Mouse (Mus musculus): ENCODE measurements around the gene Rbfox2.

The Rbfox2 gene

DNA sequence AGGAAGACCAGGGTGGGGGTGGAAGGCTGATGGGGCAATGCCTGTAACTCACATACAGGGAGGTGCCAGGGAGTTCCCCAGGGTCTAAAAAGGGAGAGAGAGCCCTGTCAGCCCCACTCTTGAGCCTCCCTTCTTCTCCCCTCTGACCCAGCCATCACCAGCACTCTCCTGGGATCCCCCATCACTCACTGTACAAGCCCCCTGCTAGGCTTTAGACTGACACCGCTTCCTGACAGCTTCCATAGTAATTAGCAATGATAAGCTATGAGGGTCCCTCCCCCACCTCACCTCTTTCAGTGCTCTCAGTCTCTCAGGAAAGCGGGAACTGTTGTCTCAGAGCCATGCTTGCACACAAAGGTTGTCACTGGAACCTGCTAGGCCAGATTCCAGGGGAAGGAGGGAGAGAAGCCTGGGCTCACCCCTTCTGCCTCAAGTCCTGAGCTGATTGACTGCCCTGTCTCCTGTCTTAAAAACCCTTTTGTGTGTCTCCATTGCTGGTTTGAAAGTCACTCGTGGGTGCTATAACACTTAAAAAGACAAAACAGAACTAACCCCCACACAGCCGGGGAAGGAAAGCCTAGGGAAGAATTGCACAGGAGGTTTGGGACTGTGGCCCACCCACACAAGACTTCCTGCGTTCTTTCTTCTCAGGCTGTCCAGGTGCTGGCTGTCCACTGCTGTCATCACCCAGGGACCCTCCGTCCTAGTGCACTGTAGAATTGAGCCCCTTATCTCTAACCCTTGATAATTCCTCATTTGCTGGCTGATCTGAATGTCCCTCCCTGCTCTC is 250.6 kb downstream of the Rbfox2 start:
- peak; percentile 47 for DNase-seq

DNA sequence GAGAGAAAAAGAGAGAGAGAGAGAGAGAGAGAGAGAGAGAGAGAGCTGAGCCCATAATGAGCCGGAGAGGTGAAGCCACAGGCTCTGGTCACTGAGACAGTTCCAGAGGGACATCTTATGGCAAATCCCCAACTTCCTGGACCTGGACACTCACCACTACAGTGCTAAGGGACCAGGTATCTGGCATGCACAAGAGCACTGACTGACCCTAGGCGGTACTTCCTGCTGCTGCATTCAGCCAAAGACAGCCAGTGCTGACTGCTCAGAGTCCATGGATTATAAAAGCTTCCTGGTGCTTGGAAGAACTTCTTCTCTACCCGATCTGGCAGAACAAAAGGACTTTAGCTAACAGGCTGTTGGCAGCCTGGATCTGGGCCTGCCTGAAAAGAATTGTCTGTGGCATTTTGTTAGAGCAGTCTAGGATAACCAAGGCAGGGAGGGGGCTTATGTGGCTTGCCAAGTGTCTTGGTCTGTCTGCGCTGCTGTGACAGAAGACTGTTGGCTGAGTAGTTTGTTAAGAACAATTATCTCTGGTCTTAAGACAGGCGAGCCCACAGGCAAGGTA is 252.1 kb downstream of the Rbfox2 start:
- no peak for DNase-seq

DNA sequence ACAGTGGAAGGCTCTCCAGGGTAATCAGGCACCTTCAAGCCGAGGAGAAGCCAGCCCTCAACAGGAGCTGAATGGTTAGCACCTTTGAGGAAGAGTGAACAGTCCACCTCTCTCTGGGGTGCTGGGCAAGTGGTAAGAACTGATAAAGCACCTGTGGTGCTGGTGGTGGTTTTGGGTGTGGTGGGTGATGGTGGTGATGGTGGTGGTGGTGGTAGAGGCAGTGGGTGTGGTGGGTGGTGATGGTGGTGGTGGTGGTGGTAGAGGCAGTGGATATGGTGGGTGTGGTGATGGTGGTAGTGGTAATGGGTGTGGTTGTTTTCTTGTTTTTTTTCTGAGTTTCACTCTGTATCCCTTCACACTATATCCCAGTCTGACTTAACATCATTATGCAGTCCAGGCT is 253.8 kb downstream of the Rbfox2 start:
- no peak for DNase-seq

DNA sequence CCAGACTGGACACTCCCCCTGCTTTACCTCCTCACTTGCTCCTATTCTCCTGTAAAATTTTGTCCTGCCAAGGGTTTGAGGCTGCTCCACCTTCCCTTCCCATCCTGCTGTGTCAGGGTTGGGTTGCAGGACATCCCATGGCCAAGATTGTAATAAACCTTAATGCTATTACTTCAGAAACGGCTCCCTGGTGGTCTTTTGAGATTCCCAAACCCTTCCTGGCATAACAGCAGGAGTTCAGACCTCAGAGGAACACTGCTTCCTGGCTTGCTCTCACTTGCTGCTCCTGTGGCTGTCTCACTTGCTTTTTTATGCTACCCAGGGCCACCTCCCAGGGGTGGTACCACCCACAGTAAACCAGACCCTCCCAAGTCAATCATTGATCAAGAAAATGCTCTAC is 254.6 kb downstream of the Rbfox2 start:
- DNase-seq, result no peak

DNA sequence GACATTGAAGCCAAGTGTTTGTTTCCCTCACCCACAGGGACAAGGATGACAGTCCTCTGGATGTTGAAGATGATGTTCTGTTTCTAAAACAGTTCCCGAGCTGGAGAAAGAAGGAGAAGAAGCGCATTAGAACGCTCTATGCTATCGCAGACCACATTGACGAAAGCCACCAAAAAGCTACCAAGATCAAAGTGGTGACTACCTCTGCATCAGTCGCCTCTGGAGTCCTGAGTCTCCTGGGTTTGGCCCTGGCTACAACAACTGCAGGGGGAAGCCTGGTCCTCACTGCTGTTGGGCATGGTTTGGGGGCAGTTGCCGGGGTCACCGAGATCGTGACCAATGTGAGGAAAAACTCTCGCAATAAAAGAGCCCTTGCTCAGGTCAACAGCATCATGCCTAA is 256.2 kb downstream of the Rbfox2 start, which contains the start of gene Mb:
TSS of gene Mb (minus strand) at position 101 of the 400 bp plus-strand sequence.
- DNase-seq, result no peak

DNA sequence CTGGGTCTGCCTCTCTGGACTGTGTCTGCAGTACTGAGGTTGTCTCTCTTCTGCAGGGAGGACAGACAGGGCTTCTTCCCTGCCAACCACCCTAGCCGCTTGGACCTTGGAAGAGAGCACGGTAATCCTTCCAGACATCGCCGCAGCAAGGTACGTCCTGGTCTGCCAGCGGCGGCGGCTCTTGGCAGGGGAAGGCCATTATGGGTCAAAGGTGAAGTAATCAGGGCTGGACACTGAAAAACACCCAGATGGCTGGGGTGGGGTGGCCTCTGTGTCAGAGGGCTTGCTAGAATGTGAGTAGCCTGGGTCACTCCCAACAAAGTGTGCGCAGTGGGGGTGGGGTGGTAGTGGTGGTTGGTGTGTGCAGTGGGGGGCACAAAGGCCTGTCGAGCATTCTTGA is 261.2 kb downstream of the Rbfox2 start:
- no peak for DNase-seq

DNA sequence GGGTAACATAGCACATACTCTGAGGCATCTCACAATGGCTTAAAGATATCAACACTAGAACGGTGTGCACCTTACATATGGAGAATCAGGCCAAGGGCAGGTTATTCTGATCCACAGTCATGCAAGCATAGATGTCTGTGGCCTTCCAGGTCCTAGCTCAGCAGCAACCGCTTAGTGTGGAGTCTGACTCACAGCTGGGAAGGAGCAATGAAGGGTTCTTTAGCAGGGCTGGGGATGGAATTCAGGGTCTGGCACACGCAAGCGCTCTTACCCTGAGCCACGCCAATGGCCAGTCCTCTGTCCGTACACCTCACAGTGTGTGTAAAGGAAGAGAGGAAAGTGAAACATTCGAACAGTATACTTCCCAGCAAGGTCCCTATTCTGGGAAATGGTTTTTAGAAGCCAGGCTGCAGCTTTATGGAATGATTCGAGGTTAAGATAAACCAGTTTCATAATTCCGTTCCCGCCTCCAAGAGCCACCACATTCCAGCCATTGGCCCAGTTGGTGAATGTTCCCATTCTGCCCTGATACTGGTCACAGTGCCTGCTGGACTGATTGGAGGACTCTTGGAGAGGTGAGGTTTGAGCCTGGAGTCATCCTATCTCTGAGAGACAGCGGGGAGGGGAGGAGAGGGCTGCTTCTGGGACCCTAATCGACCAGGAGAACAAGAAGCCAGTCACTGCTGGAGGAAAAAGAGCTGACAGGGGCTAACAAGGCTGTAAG is 262.0 kb downstream of the Rbfox2 start, which contains the start of gene Apol6:
TSS of gene Apol6 (plus strand) at position 133 of the 724 bp plus-strand sequence.
- no peak for DNase-seq

DNA sequence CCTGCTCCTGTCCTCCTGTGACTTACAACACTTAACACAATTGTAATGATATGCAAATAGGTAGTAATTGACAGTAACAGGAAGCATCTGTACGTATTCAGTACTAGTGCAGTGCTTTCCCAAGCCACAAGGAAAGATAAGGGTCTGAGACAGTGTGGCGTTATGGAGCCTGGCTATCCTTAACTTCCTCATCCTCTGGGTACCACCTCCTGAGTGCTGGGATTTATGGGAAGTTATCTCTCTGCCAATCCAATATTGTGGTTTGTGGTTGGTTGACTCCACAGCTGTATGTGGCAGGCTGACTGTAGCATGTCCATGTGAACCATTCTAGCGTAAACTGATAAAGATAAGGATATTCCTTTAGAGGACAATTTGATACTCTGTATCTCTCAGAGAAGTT is 266.0 kb downstream of the Rbfox2 start:
- DNase-seq, result no peak

DNA sequence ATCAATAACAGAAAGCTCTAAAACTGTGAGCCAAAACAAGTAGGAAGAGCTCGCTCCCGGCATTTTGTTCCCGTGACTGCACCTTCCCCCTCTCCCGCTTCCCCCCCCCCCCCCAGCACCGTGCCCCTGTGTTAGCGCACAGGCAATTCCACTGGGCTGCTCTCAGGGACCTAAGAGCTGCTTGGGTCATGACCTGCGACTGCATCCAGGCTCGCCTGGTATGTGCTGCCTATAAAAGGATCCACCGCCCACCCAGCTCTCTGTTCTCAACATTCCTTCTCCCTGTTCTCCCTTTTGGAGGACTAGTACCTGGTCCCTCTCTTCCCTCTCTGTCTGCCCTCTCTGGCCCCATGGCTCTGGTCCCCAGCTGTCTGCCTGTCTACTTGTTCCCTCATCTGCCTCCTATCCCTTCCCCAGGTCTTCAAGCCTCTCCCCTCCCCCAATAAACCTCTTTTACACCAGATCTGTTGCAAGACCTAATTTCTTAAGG is 267.5 kb downstream of the Rbfox2 start:
- no peak for DNase-seq

DNA sequence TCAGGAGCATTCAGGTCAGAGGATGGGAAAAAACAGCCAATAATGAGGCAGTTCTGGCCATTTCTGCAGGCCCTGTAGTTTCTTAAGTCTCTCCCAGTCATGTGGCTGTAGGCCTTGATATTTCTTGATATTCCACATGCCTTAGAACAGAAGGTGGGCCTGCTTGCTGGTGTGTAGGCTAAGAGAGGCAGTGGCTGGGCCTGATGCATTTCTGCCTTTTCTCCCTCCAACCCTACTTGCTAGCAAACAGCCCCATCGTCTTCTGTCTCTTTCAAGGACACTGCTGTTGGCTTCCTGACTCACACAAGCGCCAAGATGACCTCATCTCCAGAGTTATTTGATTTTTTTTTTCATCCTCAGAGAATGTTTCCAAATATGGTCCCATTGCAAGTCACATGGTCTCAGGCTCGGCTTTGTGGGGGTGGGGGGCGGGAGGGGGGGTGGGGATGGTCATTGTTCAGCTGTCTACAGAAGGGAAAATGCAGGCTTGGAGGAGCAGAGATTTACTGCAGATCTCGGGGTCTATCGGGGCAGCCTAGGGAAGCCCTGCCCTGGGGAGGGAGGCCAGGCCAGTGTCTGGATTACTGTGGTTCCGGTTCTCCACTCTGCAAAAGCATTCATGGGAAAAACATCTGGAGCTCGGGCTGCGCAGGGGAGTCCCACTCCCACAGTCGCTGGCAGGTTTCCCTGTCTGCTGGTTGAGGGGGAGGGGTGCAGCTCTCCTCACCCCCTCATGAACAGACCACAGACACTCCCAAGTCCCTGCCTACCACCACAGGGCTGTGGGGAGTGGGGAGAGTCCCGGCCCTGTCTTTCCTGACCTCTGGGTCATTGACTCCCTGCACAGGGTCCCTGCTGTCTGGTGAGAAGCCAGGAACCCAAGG is 269.3 kb downstream of the Rbfox2 start:
- DNase-seq, result peak; percentile 71

DNA sequence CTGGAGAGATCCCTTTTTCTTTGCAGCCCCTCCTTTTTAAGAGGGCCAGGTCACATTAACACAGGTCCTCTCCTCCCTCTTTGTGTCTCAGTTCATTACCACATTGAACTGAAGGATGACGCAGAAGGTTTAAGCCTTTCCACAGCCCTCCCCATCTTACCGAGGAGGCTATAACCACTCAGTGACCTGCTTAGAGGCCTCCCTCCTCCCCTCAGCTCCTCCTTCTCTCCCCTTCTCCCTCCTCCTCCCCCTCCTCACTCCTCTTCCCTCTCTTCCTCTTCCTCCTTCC is 269.9 kb downstream of the Rbfox2 start:
- DNase-seq, result no peak

DNA sequence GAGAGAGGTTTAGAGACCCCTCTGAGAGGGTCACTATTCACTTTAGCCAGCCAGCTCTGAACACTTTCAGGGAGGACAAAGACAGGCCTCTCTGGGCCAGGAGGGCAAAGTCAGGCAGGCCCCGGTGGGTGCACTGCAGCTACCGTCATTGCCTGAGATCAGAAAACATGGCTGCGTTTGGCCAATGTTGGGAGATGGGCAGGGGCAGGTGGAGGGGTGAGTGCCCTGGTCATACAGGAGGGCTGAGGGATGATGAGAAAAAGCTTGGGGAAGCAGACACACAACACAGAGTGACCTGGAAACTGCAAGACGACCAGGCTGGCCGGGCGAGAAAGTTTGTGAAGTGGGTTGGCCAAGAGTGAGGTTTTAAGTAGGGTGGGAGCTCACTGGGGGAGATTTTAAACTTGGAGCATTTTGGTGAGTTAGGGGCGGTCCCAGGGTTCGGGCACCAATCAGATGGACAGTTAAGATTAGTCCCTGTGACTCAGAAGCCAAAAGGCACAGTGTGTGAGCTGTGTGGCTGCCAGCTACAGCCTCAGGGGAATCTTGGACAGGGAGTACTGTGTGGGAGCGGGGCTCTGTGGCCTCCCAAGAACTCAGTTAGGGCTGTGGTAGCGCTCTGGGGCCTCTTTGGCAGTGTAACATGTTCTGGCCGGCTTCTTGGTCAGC is 270.4 kb downstream of the Rbfox2 start:
- no peak for DNase-seq

DNA sequence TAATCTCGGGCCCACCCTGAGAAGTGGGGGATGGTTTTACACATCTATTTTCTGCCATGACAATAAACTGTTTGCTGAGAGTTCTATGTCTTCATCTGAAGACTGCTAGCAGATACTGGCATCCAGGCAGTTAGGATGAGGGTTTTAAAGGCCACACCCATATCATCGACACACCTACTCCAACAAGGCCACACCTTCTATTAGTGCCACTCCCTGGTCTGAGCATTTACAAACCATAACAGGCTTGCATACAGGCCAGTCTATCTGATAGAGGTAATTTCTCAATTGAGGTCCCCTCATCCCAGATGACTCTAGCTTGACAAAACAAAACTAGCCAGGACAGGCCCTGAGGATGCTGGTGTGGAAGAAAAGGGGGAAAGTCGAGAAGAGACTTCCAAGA is 271.2 kb downstream of the Rbfox2 start:
- DNase-seq, result no peak

DNA sequence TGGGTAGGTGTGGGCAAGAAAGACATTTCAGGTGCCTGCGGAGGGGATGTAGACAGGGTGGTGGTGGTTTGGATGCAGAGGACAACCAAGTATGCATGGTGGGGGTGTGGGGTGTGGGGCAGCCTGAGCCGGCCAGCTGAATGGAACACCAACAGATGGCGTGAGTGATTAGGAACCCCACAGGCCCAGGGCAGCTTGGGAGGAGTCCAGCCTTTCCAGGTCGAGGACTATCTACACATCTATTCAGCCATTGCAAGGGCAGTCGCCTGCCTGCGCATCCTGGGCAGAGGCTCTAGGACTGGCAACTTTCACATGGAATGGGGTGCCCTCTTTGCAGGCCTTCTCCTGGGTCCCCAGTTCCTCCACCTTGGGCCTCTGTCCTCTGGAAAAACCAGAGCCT is 272.3 kb downstream of the Rbfox2 start:
- no peak for DNase-seq

DNA sequence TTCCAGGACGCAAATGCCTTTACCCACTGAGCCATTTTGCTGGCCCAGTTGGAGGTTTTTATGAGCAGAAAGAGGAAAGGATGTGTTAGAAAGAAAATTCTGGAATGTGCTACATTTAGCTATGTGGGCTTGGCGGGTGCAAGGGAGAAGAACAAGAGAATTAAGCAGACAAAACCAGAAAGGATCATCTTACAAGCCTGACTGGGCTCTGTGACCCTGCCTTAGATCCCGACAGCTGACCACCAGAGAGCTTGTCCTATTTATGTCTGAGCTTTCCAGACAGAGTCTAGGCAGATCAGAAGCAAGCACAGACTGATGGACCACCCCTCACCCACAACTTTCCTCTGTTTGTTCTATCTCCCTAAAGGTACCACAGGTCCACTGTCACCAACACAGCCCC is 275.5 kb downstream of the Rbfox2 start:
- DNase-seq, result no peak

DNA sequence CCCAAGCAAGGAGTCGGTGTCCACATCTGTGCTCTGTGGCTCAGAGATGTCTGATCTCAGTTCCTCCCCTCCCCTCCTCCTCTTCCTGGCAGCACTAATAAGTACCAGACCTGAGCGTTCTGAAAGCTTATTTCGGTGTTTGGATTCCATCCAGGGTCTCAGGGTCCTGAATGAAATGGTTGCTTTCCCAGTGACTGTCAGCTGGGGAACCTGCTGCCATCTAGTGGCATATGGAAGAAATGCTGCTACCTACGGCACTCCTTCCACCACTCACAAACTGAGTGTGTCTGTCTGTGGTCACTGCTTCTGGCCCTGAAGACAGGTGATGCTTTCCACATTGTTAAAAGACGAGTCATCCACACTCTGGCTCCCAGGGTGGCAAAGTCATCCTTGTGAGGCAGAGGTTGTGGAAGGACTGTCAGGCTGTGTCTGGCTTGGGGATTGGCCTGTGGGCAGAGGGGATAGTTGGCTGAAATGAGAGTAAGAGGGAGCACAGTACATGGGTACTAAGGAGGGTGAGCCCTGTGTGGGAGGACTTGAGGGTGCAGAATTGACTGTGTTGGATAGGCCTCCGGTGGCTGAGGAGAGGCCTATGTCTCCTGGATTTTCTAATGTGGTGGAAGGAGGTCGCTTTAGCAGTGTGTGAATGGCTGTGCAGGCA is 277.3 kb downstream of the Rbfox2 start:
- peak; percentile 89 for DNase-seq

Measured in embryo, embryonic 11 days (tissue).